Mouse (Mus musculus): ENCODE data around the gene Capn7. TPM values are rescaled to one million over a fixed set of nuclear protein-coding genes. Genes with fewer than 3 reads are reported as not detected.

The Capn7 gene
- total RNA-seq, 2 experiments from 2014 or later = 38.9 to 39.3 TPM

DNA sequence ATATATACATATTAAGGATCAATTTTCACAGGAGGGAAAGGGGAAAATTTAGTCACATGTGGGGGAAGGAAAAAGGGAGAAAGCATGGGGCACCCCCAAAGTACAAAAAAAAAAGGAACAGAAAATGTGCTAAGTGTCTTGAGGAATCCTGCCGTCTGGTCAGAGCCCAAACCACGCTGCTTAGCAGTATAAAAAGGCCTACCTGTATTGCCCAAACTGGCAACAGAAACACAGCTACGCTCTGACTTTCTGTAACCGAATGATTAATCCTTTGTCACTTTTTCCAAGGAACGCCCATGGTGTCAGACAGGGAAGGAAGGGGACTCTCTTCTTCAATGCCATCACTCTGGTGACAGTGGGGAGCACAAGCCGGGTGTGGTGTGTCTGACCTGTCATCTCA lies 69.2 kb downstream of the Capn7 start:
- DNase-seq (ENCODE audit: extremely low spot score in 1 of 2, low spot score in 2 of 2) = no peak
- intact Hi-C loops (cut with DNase I) = no loop called here

DNA sequence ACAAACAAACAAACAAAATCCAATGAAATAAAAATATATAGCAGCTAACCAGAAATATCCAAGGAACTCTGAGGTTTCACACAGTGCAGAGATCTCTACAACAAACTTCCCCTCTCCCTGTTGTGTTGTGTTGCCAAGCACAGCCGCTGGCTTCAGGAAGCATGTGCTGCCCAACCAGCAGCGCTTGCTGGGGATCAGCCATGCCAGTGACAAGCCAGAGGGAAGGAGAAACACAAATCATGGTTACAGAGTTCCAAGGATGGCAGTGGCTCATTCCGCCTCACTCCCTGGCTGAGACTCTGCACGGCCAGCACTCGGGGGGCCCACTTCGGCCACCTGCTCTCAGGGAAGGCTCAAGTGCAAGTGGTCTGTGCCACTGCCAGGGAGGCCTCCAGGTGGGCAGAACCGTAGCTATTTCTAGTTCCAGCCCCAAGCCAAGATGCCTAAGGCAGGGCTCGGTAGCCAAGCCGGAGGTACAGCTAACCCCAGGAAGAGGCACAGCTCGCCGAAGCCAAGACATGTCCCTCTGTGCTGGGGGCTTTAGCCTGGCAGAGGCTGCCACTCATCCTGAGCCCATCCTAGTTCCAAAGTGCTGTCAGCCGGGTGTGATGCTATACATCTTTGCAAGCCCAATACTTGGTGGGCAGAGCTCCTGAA lies 69.8 kb downstream of the Capn7 start:
- intact Hi-C loops (cut with DNase I) = no loop called here
- no peak for DNase-seq (ENCODE audit: extremely low spot score in 1 of 2, low spot score in 2 of 2)

DNA sequence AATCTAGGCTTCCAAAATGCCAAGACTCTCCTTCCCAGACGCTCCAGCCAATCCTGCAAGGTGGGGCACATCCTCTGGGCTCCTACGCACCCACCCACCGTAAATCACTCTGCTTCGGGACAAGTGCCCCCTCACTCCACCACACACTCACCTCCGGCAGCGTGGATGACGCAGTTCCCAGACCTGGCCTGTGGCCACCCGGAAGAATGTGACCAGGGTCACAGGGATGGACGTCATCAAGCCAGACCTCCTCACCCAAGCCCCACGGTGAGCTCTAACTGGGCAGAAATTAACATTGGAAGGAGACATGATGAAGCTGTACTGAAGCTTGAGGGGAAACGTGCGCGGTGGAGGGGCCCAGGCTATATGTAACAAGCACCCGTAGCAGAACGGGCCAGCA lies 70.8 kb downstream of the Capn7 start:
- intact Hi-C loops (cut with DNase I) = no loop called here
- no peak for DNase-seq (ENCODE audit: extremely low spot score in 1 of 2, low spot score in 2 of 2)

DNA sequence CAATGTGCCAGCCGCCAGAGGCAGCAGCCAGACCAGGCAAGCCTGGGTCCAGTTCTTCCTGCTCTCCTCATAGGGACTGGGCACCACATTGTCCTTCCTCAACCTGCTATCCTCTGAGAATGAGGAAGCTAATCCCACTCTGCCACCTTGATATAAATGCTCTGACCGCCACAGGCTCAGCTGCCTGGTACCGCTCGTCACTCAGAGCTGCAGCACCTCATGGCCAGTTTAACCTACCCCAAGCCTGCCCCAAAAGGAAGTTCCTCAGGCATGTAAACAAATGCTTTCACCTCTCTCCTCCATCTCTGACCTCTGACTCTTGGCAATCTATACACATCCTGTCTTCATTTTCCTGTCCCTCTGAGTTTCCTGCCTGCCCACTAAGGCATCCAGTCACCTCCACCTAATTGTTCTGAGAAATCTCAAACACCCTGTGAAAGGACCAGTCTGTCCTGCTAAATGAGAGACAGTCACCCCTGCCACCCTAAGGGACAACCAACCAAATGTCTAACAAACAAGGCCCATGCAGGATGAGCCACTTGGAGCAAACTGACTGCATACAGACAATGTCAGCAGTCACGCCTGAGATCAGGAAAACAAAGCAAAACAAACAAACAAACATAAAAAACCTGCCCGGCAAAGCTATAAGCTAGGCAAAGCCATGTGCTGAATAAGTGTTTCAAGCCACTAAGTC lies 71.6 kb downstream of the Capn7 start:
- DNase-seq (ENCODE audit: extremely low spot score in 1 of 2, low spot score in 2 of 2) = no peak
- intact Hi-C loops (cut with DNase I) = no loop called here

DNA sequence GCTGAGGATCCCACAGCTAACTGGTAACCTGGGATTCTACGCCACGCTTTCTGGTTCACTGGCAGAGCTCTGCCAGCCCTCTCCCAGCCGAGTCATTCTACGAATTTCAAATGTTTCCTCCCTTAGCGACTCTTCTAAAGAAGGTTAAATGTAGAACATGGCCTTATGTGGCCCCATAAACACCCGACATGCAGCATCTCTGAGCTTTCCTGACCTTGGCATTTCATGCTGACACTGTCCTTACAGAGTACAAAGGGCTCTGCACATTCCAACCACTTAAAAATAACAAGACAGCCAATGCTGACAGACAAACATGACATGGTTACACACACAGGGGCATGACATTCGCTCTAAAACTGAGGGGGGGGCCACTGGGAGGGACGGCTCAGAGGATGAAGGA lies 72.2 kb downstream of the Capn7 start:
- no peak for DNase-seq (ENCODE audit: extremely low spot score in 1 of 2, low spot score in 2 of 2)
- intact Hi-C loops (cut with DNase I) = no loop called here

DNA sequence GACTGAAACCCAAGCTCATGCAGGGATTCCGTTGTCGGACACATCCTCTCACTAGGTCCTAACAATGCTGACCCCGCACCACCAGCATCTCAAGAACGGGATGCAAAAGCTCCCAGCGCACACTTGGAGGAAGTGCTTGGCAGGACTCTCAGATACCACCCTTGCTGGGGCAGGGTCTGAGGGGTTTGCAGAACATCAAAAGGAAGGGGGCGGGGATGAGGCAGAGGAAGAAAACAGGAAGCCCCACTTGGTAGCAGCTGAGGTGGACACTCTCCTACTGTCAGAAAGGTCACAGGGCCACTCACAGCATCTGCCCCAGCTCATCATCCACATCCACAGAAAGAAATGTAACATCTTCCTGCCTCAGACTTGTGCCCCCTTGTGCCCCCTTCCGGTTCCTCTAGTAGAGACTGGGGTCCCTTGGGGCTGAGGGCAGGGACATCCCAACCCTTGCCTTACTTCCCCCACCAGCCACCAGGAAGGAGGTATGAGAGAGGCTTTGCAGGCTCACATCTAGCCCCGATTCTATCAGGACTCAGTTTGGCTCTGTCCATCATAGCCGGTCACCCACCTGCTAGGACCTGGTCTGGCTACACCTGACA lies 73.8 kb downstream of the Capn7 start:
- DNase-seq (ENCODE audit: extremely low spot score in 1 of 2, low spot score in 2 of 2) = no peak
- intact Hi-C loops (cut with DNase I) = no loop called here

DNA sequence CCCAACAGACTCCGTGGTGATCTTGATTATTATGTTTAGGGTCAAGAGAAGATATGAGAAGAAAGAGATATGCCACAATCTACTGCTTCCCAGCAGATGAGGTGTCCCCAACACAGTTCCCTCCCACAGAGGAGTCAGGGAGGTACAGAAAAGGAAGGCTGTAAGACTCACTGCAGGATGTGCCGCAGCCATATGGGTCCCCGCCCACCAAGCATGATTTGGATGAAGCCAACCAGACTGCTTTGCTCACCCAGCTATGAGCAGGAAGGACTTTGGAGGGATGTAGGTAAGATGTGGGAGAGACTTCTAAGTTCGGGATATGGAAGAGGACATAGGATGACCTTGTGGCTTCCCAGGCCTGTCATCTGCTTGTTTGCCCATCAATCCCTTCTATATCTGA lies 74.3 kb downstream of the Capn7 start:
- no peak for DNase-seq (ENCODE audit: extremely low spot score in 1 of 2, low spot score in 2 of 2)
- intact Hi-C loops (cut with DNase I) = no loop called here

DNA sequence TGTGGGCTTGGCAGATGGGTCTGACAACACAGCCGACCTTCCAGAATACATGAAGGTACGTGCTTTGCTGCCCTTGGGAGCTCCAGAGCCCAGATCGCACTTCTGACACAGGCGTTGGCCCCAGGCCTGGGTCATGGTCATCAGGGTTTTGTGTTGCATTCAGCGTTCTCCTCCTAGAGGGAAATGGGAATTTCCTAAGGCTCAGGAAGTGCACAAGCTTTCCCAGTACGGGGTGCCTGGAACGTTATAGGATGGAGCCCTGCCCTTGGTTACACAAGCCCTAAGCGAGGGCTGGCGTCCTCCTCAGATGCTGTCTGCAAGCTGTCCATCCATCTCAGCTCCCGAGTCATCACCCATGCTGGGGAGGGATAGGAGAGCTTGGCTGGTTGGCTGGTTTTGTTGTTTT lies 76.2 kb downstream of the Capn7 start:
- intact Hi-C loops (cut with DNase I) = no loop called here
- DNase-seq (ENCODE audit: extremely low spot score in 1 of 2, low spot score in 2 of 2) = no peak

DNA sequence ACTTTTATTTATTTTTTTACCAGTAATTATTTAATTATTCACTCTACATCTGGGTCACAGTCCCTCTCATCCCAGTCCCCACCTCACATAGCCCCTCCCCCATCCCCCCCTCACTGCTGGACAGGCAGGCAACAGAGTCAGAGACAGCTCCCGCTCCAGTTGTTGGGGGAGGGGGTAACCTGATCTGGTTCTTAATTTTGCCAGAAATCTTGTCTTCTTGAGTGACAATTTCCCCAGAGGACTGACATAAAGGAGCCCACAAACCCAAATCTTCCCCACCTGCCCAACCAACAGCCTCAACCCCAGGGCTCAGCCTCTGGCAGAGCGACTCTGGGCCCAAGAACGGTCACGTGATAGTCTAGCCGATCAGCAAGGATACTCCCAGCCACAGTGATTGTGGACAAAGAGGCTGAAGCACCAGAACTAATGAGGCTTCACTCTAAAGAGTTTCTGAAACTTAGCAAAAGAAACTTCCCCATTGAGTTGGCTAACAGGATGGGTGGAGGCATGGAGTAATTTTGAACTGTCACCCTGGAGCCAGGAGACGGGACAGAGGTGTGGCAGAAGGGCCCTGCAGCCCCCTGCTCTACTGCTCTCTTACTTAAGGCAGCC lies 77.1 kb downstream of the Capn7 start:
- intact Hi-C loops (cut with DNase I) = no loop called here
- DNase-seq (ENCODE audit: extremely low spot score in 1 of 2, low spot score in 2 of 2) = no peak

DNA sequence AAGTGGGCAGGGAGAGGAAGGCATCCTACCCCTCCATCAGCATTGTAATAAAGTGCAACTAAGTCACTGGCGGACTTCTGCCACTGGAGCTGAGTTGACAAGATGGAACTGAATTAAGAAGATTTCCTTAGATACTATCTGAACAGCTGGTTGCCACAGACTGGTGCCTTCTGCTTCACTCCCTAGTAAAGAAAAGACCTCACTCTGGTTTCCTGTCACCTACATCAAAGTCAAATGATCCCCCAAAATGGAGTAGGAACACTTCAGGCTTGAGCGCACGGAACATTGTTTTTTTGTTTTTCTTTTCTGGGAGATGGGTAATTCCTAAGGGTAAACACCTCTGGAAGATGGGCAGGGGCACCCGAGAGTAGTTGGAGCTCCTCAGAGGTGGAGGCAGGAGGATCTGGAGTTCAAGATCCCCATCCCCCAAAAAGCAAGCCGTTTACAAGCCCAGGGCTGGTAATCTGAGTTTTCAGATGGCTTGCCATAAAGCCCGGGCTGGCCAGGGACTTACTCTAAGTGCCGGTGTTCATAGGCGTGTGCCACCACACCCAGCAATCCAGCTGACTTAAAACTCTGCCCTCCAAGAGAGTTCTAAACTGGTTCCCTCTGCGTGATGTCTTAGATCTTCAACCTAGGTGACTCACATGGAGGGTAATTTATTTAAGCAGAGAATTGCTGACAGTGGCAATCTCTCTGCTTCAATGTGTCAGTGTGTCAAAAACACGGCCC lies 78.0 kb downstream of the Capn7 start:
- intact Hi-C loops (cut with DNase I) = no loop called here
- no peak for DNase-seq (ENCODE audit: extremely low spot score in 1 of 2, low spot score in 2 of 2)

DNA sequence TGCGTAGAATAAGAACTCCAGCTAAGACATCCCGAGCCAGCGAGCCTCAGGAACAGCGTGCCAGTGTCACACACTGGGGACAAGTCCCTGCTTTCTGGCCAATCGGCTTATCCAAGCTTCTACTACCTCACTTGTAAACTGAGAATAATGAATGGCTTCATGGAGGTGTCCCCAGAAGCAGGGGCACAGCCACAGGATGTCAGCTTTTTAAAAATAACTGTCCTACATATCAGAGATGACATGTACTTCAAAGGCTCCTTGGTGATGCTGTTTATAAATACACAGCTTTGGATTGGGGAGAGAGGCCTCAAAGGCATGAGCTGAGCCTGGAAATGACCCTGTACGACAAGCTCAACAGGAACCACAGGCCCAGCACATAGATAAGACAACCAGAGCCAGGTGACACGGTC lies 78.5 kb downstream of the Capn7 start:
- intact Hi-C loops (cut with DNase I) = no loop called here
- DNase-seq (ENCODE audit: extremely low spot score in 1 of 2, low spot score in 2 of 2) = no peak

DNA sequence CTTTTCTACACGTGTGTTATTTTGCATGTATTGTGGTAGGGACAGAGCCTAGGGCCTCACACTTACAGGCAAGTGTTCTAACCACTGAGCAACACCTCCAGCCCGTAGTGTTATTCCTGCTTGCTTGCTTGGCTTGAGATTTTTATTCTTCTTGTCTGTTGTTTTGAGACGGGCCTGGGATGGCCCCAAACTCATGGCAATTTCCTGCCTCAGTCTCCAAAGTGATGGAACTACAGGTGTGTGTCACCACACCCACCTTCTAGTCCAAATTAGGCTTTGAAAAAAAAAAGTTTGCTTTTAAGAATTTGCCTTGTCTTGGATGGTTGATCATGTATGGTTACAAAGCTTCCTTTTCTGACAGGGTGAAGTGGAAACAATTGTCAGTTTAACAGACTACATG lies 80.0 kb downstream of the Capn7 start:
- intact Hi-C loops (cut with DNase I) = no loop called here
- no peak for DNase-seq (ENCODE audit: extremely low spot score in 1 of 2, low spot score in 2 of 2)

DNA sequence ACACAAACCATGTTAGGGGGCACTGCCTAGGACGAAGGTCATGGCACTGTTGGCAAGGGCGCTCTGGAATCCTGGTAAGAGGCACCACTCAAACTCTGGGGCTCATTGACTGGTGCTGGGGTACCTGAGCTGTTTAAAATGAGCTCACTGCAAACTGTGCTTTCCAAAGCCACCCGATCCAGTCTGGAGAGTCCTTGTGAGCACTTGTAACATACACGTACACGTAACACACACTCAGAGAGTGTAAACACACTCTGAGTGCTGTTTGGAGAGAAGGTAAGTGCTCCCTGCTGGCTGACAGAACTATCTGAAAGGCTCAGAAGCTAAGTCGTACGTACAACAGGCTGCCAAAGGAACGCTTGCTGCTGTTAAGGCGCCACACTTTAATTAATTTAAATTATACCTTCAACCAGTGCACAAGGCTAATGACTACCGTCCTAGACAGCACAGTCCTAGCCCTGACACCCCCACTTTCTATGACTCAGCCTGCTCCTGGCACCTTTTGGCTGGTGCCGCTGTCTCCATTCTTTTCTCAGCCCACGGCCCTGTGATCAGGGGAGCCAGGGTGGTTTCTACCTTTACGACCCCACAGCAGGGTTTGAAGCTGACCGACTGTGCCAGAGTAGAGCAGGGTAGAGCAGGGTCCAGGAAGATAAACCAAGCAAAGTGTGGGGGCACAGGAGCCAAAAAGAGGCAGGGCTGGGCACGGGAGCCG lies 80.6 kb downstream of the Capn7 start:
- intact Hi-C loops (cut with DNase I) = no loop called here
- no peak for DNase-seq (ENCODE audit: extremely low spot score in 1 of 2, low spot score in 2 of 2)

DNA sequence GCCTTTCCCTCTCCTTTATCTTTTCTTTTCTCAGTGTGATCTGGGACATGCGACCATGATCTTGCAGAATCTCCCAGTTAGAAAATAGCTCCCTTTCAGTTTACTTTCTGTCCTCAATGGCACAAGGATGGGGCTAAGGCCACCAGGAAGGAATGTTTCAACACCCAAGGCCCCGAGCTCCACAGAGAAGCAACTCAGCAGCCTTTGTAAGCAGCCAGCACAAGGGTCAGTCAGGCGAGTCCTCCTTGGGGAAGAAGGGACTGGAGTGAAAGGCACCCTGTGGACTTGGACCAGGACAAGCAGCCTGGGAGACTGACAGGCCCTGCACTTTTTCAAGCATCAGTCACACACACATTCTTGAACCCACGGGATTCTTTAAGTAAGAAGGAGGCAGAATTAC lies 82.8 kb downstream of the Capn7 start:
- intact Hi-C loops (cut with DNase I) = no loop called here

DNA sequence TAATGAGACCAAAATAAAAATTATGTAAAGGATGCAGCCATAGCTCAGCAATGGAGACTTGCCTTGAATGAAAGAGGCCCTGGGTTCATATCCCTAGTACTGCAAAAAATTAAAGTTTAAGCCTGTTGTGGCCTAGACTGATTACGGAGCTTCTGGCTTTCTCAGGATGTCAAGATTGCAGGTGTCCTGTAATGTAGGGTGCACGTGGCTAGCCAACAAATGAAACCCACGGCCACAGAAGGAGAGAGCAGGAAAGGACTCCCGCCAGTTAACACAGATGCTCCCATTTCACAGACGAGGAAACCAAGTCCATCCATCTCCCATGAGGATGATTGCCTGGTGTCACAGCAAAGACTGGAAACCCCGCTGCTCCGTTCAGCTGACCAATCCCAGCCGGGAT lies 83.7 kb downstream of the Capn7 start:
- intact Hi-C loops (cut with DNase I) = no loop called here
- DNase-seq (ENCODE audit: extremely low spot score in 1 of 2, low spot score in 2 of 2) = no peak

More for the DNA sequence above, 82.8 kb downstream of the Capn7 start:
- DNase-seq (ENCODE audit: extremely low spot score in 1 of 2, low spot score in 2 of 2) = no peak

DNA sequence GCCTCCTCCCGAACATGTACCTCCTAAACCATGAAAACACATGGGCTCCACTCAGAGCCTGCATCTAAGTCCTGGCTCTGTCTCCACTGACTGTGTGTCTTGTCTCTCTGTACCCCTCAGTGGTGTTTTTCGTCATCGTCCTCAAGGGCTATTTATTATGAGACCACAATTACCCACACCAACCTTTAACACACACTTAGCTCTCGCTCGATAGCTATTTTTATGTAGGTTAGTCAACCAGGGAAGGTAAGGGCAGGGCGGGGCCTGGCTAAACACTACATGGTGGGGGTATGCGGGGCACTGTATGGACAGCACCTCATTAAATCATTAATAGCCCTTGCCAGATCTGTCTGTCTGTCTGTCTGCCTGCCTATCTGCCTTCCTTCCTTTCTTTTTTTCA lies 84.1 kb downstream of the Capn7 start:
- intact Hi-C loops (cut with DNase I) = no loop called here
- no peak for DNase-seq (ENCODE audit: extremely low spot score in 1 of 2, low spot score in 2 of 2)

DNA sequence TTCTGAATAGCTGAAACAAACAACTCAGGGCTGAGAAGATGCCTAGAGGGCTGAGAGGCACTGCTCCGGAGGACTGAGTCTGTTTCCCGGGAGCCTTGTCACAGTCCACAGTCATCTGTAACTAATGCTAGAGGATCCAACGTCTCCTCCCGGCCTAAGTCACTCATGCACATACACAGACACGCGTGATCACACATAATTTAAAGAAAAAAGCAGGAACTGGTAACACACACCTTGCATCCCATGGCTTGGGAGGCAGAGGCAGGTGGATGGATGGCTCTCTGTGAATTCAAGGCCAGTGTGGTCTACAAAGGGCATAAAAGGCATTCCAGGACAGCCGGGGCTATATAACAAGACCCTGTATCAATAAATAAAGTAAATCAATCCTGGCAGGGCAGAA lies 84.5 kb downstream of the Capn7 start:
- intact Hi-C loops (cut with DNase I) = no loop called here

More for the DNA sequence above, 84.5 kb downstream of the Capn7 start:
- DNase-seq (ENCODE audit: extremely low spot score in 1 of 2, low spot score in 2 of 2) = no peak

Measured in left cerebral cortex, postnatal 10 days (tissue).